Mouse (Mus musculus): ENCODE data around the gene Ndst4. TPM values are rescaled to one million over a fixed set of nuclear protein-coding genes. Genes with fewer than 3 reads are reported as not detected.

Ndst4 gene
- polyA plus RNA-seq (2021) = 0.15 TPM

- H3K27me3 ChIP-seq = peaks cover 38% of the 10 kb centered on the region
- ChIA-PET CTCF (interaction anchor here (0.7 kb wide), 2 partner anchors 20 to 37 kb away, joined by 3 read pairs; no protein-coding TSS in a partner anchor), POLR2A (no interaction called here)
- TF ChIP-seq CTCF (IDR thresholded peaks at IDR 0.05) = no peak
- DNase-seq (ENCODE audit: low read depth, low spot score) (no peak), ATAC-seq (peak; percentile 47)
- in situ Hi-C loops (cut with MboI; ENCODE audit: low pct_unique_long_range_greater_than_20kb) = no loop called here
Measured at GRCm38 (mm10) chr3:125403601-125404396, at the start of gene Ndst4. Ndst4 (plus strand) TSS chr3:125404076.

- DNase-seq (ENCODE audit: low read depth, low spot score) (no peak), ATAC-seq (no peak)
- CTCF ChIA-PET = no interaction called here
- in situ Hi-C loops (cut with MboI; ENCODE audit: low pct_unique_long_range_greater_than_20kb) = no loop called here
- TF ChIP-seq CTCF (IDR thresholded peaks at IDR 0.05) = no peak
- H3K27me3 ChIP-seq = peaks cover 26% of the 10 kb centered on the region
- POLR2A ChIA-PET = no interaction called here
Measured at GRCm38 (mm10) chr3:125397443-125397842, 6.4 kb upstream of the Ndst4 start.

- no peak for ATAC-seq
- TF ChIP-seq CTCF (IDR thresholded peaks at IDR 0.05) = no peak
- in situ Hi-C loops (cut with MboI; ENCODE audit: low pct_unique_long_range_greater_than_20kb) = no loop called here
- CTCF ChIA-PET = no interaction called here
- H3K27me3 ChIP-seq = peaks cover 40% of the 10 kb centered on the region
- POLR2A ChIA-PET = no interaction called here
- no peak for DNase-seq (ENCODE audit: low read depth, low spot score)
Measured at GRCm38 (mm10) chr3:125406456-125406855, 2.6 kb downstream of the Ndst4 start.

- CTCF ChIA-PET = no interaction called here
- DNase-seq (ENCODE audit: low read depth, low spot score) (no peak), ATAC-seq (no peak)
- in situ Hi-C loops (cut with MboI; ENCODE audit: low pct_unique_long_range_greater_than_20kb) = no loop called here
- POLR2A ChIA-PET = no interaction called here
- H3K27me3 ChIP-seq = peaks cover 36% of the 10 kb centered on the region
- no peak for TF ChIP-seq CTCF (IDR thresholded peaks at IDR 0.05)
Measured at GRCm38 (mm10) chr3:125406991-125407390, 3.1 kb downstream of the Ndst4 start.

- CTCF ChIA-PET = no interaction called here
- in situ Hi-C loops (cut with MboI; ENCODE audit: low pct_unique_long_range_greater_than_20kb) = no loop called here
- no peak for ATAC-seq
- no peak for DNase-seq (ENCODE audit: low read depth, low spot score)
- H3K27me3 ChIP-seq = peaks cover 4% of the 10 kb centered on the region
- POLR2A ChIA-PET = no interaction called here
- no peak for TF ChIP-seq CTCF (IDR thresholded peaks at IDR 0.05)
Measured at GRCm38 (mm10) chr3:125466894-125467652, 63.2 kb downstream of the Ndst4 start.

- POLR2A ChIA-PET = no interaction called here
- ATAC-seq = no peak
- TF ChIP-seq CTCF (IDR thresholded peaks at IDR 0.05) = no peak
- no peak for DNase-seq (ENCODE audit: low read depth, low spot score)
- CTCF ChIA-PET = no interaction called here
- H3K27me3 ChIP-seq = no peaks in the 10 kb centered on the region
- in situ Hi-C loops (cut with MboI; ENCODE audit: low pct_unique_long_range_greater_than_20kb) = no loop called here
Measured at GRCm38 (mm10) chr3:125510102-125510501, 106.2 kb downstream of the Ndst4 start.

- in situ Hi-C loops (cut with MboI; ENCODE audit: low pct_unique_long_range_greater_than_20kb) = no loop called here
- no peak for DNase-seq (ENCODE audit: low read depth, low spot score)
- CTCF ChIA-PET = interaction anchor here (1.0 to 1.3 kb wide), 2 partner anchors 51 to 272 kb away, joined by 3 to 5 read pairs; no protein-coding TSS in a partner anchor
- ATAC-seq = no peak
- no peak for TF ChIP-seq CTCF (IDR thresholded peaks at IDR 0.05)
- POLR2A ChIA-PET = no interaction called here
- H3K27me3 ChIP-seq = no peaks in the 10 kb centered on the region
Measured at GRCm38 (mm10) chr3:125533371-125533770, 129.5 kb downstream of the Ndst4 start.

GRCm38 (mm10) chr3:125570602-125571001 lies 166.7 kb downstream of the Ndst4 start:
- in situ Hi-C loops (cut with MboI; ENCODE audit: low pct_unique_long_range_greater_than_20kb) = no loop called here
- H3K27me3 ChIP-seq = no peaks in the 10 kb centered on the region
- ATAC-seq (no peak), DNase-seq (ENCODE audit: low read depth, low spot score) (no peak)
- ChIA-PET CTCF (no interaction called here), POLR2A (no interaction called here)
- no peak for TF ChIP-seq CTCF (IDR thresholded peaks at IDR 0.05)

- no peak for TF ChIP-seq CTCF (IDR thresholded peaks at IDR 0.05)
- CTCF ChIA-PET = no interaction called here
- H3K27me3 ChIP-seq = peaks cover 4% of the 10 kb centered on the region
- ATAC-seq (no peak), DNase-seq (ENCODE audit: low read depth, low spot score) (no peak)
- in situ Hi-C loops (cut with MboI; ENCODE audit: low pct_unique_long_range_greater_than_20kb) = no loop called here
- POLR2A ChIA-PET = no interaction called here
Measured at GRCm38 (mm10) chr3:125632233-125632632, 228.4 kb downstream of the Ndst4 start.

GRCm38 (mm10) chr3:125655009-125655635 lies 251.2 kb downstream of the Ndst4 start:
- H3K27me3 ChIP-seq = no peaks in the 10 kb centered on the region
- CTCF ChIA-PET = no interaction called here

More at GRCm38 (mm10) chr3:125655009-125655635, 251.2 kb downstream of the Ndst4 start:
- no peak for TF ChIP-seq CTCF (IDR thresholded peaks at IDR 0.05)
- in situ Hi-C loops (cut with MboI; ENCODE audit: low pct_unique_long_range_greater_than_20kb) = no loop called here
- POLR2A ChIA-PET = no interaction called here
- ATAC-seq (no peak), DNase-seq (ENCODE audit: low read depth, low spot score) (no peak)
